Mouse (Mus musculus): ENCODE measurements around the gene Fam107b. TPM values are rescaled to one million over a fixed set of nuclear protein-coding genes. Genes with fewer than 3 reads are reported as not detected.

Fam107b gene
- polyA plus RNA-seq, 1 experiment from 2014 or later: 13.4 TPM

GRCm38 (mm10) chr2:3608868-3609854 is 38.9 kb downstream of the Fam107b start:
- WGBS (ENCODE audit: insufficient replicate concordance): 42% methylated on average over 8 of the region's 8 CpGs
- no peak overlapping the region for H3K27ac ChIP-seq
- no peak overlapping the region for H3K9ac ChIP-seq
- no peaks in the 10 kb centered on the region for H3K9me3 ChIP-seq (replicated peaks)
- ATAC-seq (ENCODE audit: low read depth) (no peak), DNase-seq (no peak)
- H3K36me3 ChIP-seq: no peaks in the 10 kb centered on the region
- no peak overlapping the region for H3K4me3 ChIP-seq (replicated peaks)
- H3K4me1 ChIP-seq (replicated peaks): peaks cover 9% of the 10 kb centered on the region; the same call in 1 of the 2 replicates
- no peak overlapping the region for H3K4me2 ChIP-seq
- H3K27me3 ChIP-seq: no peaks in the 10 kb centered on the region

- H3K4me1 ChIP-seq (replicated peaks): no peaks in the 10 kb centered on the region; the same call in 1 of the 2 replicates
- 72% methylated on average over 1 of the region's 1 CpGs for WGBS (ENCODE audit: insufficient replicate concordance)
- no peak for DNase-seq
- no peaks in the 10 kb centered on the region for H3K27me3 ChIP-seq
- no peaks in the 10 kb centered on the region for H3K36me3 ChIP-seq
- no peak overlapping the region for H3K4me3 ChIP-seq (replicated peaks)
- H3K9me3 ChIP-seq (replicated peaks): no peaks in the 10 kb centered on the region
- no peak overlapping the region for H3K27ac ChIP-seq
- no peak overlapping the region for H3K4me2 ChIP-seq
- no peak overlapping the region for H3K9ac ChIP-seq
- ATAC-seq (ENCODE audit: low read depth): no peak
These were observed 48.2 kb downstream of the Fam107b start for GRCm38 (mm10) chr2:3618446-3618845.

GRCm38 (mm10) chr2:3621568-3621967 is 51.3 kb downstream of the Fam107b start:
- no peak overlapping the region for H3K4me3 ChIP-seq (replicated peaks)
- ATAC-seq (ENCODE audit: low read depth) (no peak), DNase-seq (no peak)
- H3K27me3 ChIP-seq: no peaks in the 10 kb centered on the region
- H3K27ac ChIP-seq: no peak overlapping the region
- no peaks in the 10 kb centered on the region for H3K36me3 ChIP-seq
- H3K4me1 ChIP-seq (replicated peaks): peaks cover 5% of the 10 kb centered on the region; the same call in 1 of the 2 replicates
- 40% methylated on average over 6 of the region's 6 CpGs for WGBS (ENCODE audit: insufficient replicate concordance)
- H3K9ac ChIP-seq: no peak overlapping the region
- no peak overlapping the region for H3K4me2 ChIP-seq
- H3K9me3 ChIP-seq (replicated peaks): no peaks in the 10 kb centered on the region

GRCm38 (mm10) chr2:3622158-3622557 is 51.9 kb downstream of the Fam107b start:
- Histone ChIP-seq H3K4me2 (no peak overlapping the region), H3K9ac (no peak overlapping the region), H3K27me3 (no peaks in the 10 kb centered on the region), H3K4me1 (replicated peaks) (peaks cover 5% of the 10 kb centered on the region; the same call in 1 of the 2 replicates), H3K36me3 (no peaks in the 10 kb centered on the region), H3K9me3 (replicated peaks) (no peaks in the 10 kb centered on the region), H3K27ac (no peak overlapping the region), H3K4me3 (replicated peaks) (no peak overlapping the region)
- ATAC-seq (ENCODE audit: low read depth) (no peak), DNase-seq (no peak)
- 59% methylated on average over 2 of the region's 2 CpGs for WGBS (ENCODE audit: insufficient replicate concordance)

- Histone ChIP-seq H3K9ac (no peak overlapping the region), H3K4me3 (replicated peaks) (no peak overlapping the region), H3K9me3 (replicated peaks) (no peaks in the 10 kb centered on the region), H3K27me3 (no peaks in the 10 kb centered on the region), H3K36me3 (no peaks in the 10 kb centered on the region), H3K4me2 (no peak overlapping the region), H3K27ac (no peak overlapping the region; the same call in 1 of the 2 replicates), H3K4me1 (replicated peaks) (peaks cover 5% of the 10 kb centered on the region; the same call in 1 of the 2 replicates)
- WGBS (ENCODE audit: insufficient replicate concordance): 57% methylated on average over 7 of the region's 7 CpGs
- ATAC-seq (ENCODE audit: low read depth) (peak; percentile 7; the same call in 1 of the 2 replicates), DNase-seq (no peak)
These were observed 53.1 kb downstream of the Fam107b start for GRCm38 (mm10) chr2:3623207-3623980.

GRCm38 (mm10) chr2:3623981-3624584 is 53.8 kb downstream of the Fam107b start:
- Histone ChIP-seq H3K36me3 (no peaks in the 10 kb centered on the region), H3K27me3 (no peaks in the 10 kb centered on the region), H3K4me2 (no peak overlapping the region), H3K27ac (no peak overlapping the region; the same call in 1 of the 2 replicates), H3K9me3 (replicated peaks) (no peaks in the 10 kb centered on the region), H3K4me1 (replicated peaks) (peaks cover 5% of the 10 kb centered on the region; the same call in 1 of the 2 replicates), H3K9ac (no peak overlapping the region), H3K4me3 (replicated peaks) (no peak overlapping the region)
- ATAC-seq (ENCODE audit: low read depth) (peak; percentile 57; the same call in 1 of the 2 replicates), DNase-seq (no peak)
- 67% methylated on average over 7 of the region's 7 CpGs for WGBS (ENCODE audit: insufficient replicate concordance)

- H3K36me3 ChIP-seq: no peaks in the 10 kb centered on the region
- ATAC-seq (ENCODE audit: low read depth) (no peak), DNase-seq (no peak)
- H3K27ac ChIP-seq: no peak overlapping the region
- H3K27me3 ChIP-seq: no peaks in the 10 kb centered on the region
- WGBS (ENCODE audit: insufficient replicate concordance): 67% methylated on average over 6 of the region's 6 CpGs
- no peak overlapping the region for H3K4me2 ChIP-seq
- H3K4me1 ChIP-seq (replicated peaks): no peaks in the 10 kb centered on the region
- H3K9ac ChIP-seq: no peak overlapping the region
- H3K9me3 ChIP-seq (replicated peaks): no peaks in the 10 kb centered on the region
- no peak overlapping the region for H3K4me3 ChIP-seq (replicated peaks)
These were observed 58.8 kb downstream of the Fam107b start for GRCm38 (mm10) chr2:3629096-3629495.

GRCm38 (mm10) chr2:3629741-3630140 is 59.5 kb downstream of the Fam107b start:
- H3K27ac ChIP-seq: no peak overlapping the region
- DNase-seq (no peak), ATAC-seq (ENCODE audit: low read depth) (no peak)
- no peaks in the 10 kb centered on the region for H3K9me3 ChIP-seq (replicated peaks)
- no peaks in the 10 kb centered on the region for H3K27me3 ChIP-seq
- no peaks in the 10 kb centered on the region for H3K4me1 ChIP-seq (replicated peaks)
- no peak overlapping the region for H3K4me2 ChIP-seq
- no peak overlapping the region for H3K9ac ChIP-seq
- no peak overlapping the region for H3K4me3 ChIP-seq (replicated peaks)
- 72% methylated on average over 5 of the region's 5 CpGs for WGBS (ENCODE audit: insufficient replicate concordance)
- no peaks in the 10 kb centered on the region for H3K36me3 ChIP-seq

- Histone ChIP-seq H3K9ac (no peak overlapping the region), H3K4me3 (replicated peaks) (no peak overlapping the region), H3K36me3 (no peaks in the 10 kb centered on the region), H3K9me3 (replicated peaks) (no peaks in the 10 kb centered on the region), H3K4me2 (no peak overlapping the region), H3K27me3 (no peaks in the 10 kb centered on the region), H3K27ac (no peak overlapping the region), H3K4me1 (replicated peaks) (no peaks in the 10 kb centered on the region)
- 61% methylated on average over 5 of the region's 5 CpGs for WGBS (ENCODE audit: insufficient replicate concordance)
- DNase-seq (no peak), ATAC-seq (ENCODE audit: low read depth) (no peak)
These were observed 60.6 kb downstream of the Fam107b start for GRCm38 (mm10) chr2:3630769-3631477.

- H3K27me3 ChIP-seq: no peaks in the 10 kb centered on the region
- DNase-seq: no peak
- H3K4me2 ChIP-seq: no peak overlapping the region
- H3K4me3 ChIP-seq (replicated peaks): no peak overlapping the region
- ATAC-seq (ENCODE audit: low read depth): no peak
- H3K27ac ChIP-seq: no peak overlapping the region
- no peaks in the 10 kb centered on the region for H3K9me3 ChIP-seq (replicated peaks)
- WGBS (ENCODE audit: insufficient replicate concordance): 70% methylated on average over 9 of the region's 9 CpGs
- H3K9ac ChIP-seq: no peak overlapping the region
- H3K36me3 ChIP-seq: no peaks in the 10 kb centered on the region
- no peaks in the 10 kb centered on the region for H3K4me1 ChIP-seq (replicated peaks)
These were observed 62.8 kb downstream of the Fam107b start for GRCm38 (mm10) chr2:3633137-3633536.

Measured in liver, embryonic 13.5 days (tissue).